Mouse (Mus musculus) forebrain, embryonic 14.5 days (tissue): ENCODE measurements around the gene Magoh. TPM values are rescaled to one million over a fixed set of nuclear protein-coding genes. Genes with fewer than 3 reads are reported as not detected.

ENCODE experiments used
- ATAC-seq: fragments of 200-750 bp; cut with Nextera tagmentation; 2 replicates; pipeline ENCODE4 v1.8.0; 2017; ENCODE audit warnings: mild to moderate bottlenecking, moderate library complexity
- DNase-seq: peaks from one replicate; pipeline ENCODE4 v3.0.0-alpha.2; 2015; ENCODE audit warnings: low spot score
- H3K27ac ChIP-seq: fragments of 300-500 bp; sonication (generic); 2 replicates; pipeline ENCODE4 v1.5.1; 2014; ENCODE audit warnings: low read depth, mild to moderate bottlenecking, control low read depth, low read length, moderate library complexity
- H3K27me3 ChIP-seq: fragments of 300-500 bp; sonication (generic); replicated peaks from 2 replicates; pipeline ENCODE4 v1.6.1; 2014; ENCODE audit warnings: low read length, control low read depth, mixed read lengths; ENCODE audit not compliant: control insufficient read depth, insufficient read depth
- H3K36me3 ChIP-seq: fragments of 300-500 bp; sonication (generic); 2 replicates; pipeline ENCODE4 v1.6.1; 2014; ENCODE audit warnings: low read length, control low read depth; ENCODE audit not compliant: control insufficient read depth, insufficient read depth
- H3K4me1 ChIP-seq: fragments of 300-500 bp; sonication (generic); 2 replicates; pipeline ENCODE4 v1.6.1; 2014; ENCODE audit warnings: antibody characterized with exemption, low read length, control low read depth; ENCODE audit not compliant: control insufficient read depth, insufficient read depth
- H3K4me2 ChIP-seq: fragments of 300-500 bp; sonication (generic); 2 replicates; pipeline ENCODE4 v1.6.1; 2014; ENCODE audit warnings: mild to moderate bottlenecking, control low read depth, low read length
- H3K4me3 ChIP-seq: fragments of 300-500 bp; sonication (generic); 2 replicates; pipeline ENCODE4 v1.5.1; 2014; ENCODE audit warnings: low read depth, low read length, control low read depth
- H3K9ac ChIP-seq: fragments of 300-500 bp; sonication (generic); 2 replicates; pipeline ENCODE4 v1.6.1; 2014; ENCODE audit warnings: mild to moderate bottlenecking, low read length, control low read depth, moderate library complexity
- H3K9me3 ChIP-seq: fragments of 300-500 bp; sonication (generic); replicated peaks from 2 replicates; pipeline ENCODE4 v1.6.1; 2016; ENCODE audit warnings: low read length, control low read depth, mixed read lengths; ENCODE audit not compliant: control insufficient read depth
- WGBS: fragments of 180-500 bp; shearing (Covaris S2); extraction: QIAGEN DNeasy Blood & Tissue Kit; methylation state at CpG from one replicate; pipeline ENCODE4 v1.1.7; 2014; 5-methylcytosine and 5-hydroxymethylcytosine counted together
- polyA plus RNA-seq: library from polyadenylated mRNA; unstranded; fragments of >200 nt; fragmentation: Nextera tagmentation; extraction: Ambion mirVana; gene quantifications from 2 replicates; pipeline ENCODE4 v1.2.1, GENCODE M21; 2014

Gene Magoh
- polyA plus RNA-seq, 1 experiment from 2014 or later = 175 TPM

- no peak for ATAC-seq
- Histone ChIP-seq H3K9ac (no peak overlapping the region), H3K27me3 (no peaks in the 10 kb centered on the region), H3K4me2 (no peak overlapping the region), H3K9me3 (no peaks in the 10 kb centered on the region), H3K36me3 (peaks cover 42% of the 10 kb centered on the region), H3K4me1 (no peaks in the 10 kb centered on the region), H3K4me3 (no peak overlapping the region), H3K27ac (no peak overlapping the region)
- 88% methylated on average over 5 of the region's 5 CpGs for WGBS
- DNase-seq = no peak
Measured at GRCm38 (mm10) chr4:107899211-107899927, 19.8 kb downstream of the Magoh start.

DNA sequence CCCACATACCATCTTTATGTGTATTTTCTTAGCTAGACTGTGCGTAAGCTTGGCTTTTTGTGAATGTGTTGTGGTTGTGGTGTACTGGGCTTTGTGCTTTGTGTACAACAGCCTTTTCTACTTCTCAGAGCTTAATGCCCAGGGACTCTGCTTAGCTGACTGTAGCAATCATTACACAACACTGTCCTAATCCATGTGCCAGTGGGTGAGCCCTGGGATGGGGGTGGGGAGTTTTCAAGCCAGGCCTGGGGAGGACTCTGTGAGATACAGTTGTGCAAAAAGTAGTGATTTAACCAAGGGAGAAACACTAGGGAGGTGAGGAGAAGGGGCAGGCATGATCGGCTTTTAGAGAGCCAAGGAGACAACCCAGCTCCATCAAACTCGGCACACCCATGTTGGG is 20.7 kb downstream of the Magoh start:
- Histone ChIP-seq H3K4me1 (no peaks in the 10 kb centered on the region), H3K4me2 (no peak overlapping the region), H3K9me3 (no peaks in the 10 kb centered on the region), H3K36me3 (peaks cover 35% of the 10 kb centered on the region), H3K27ac (no peak overlapping the region), H3K27me3 (no peaks in the 10 kb centered on the region), H3K4me3 (no peak overlapping the region), H3K9ac (no peak overlapping the region)
- ATAC-seq = no peak
- WGBS = 92% methylated on average over 3 of the region's 3 CpGs
- DNase-seq = no peak

- DNase-seq (no peak), ATAC-seq (no peak)
- Histone ChIP-seq H3K9ac (no peak overlapping the region), H3K4me1 (no peaks in the 10 kb centered on the region), H3K4me3 (no peak overlapping the region), H3K4me2 (no peak overlapping the region), H3K36me3 (peaks cover 17% of the 10 kb centered on the region), H3K9me3 (no peaks in the 10 kb centered on the region), H3K27ac (no peak overlapping the region), H3K27me3 (no peaks in the 10 kb centered on the region)
- 95% methylated on average over 10 of the region's 10 CpGs for WGBS
Measured at GRCm38 (mm10) chr4:107904252-107904651, 24.7 kb downstream of the Magoh start.

GRCm38 (mm10) chr4:107906561-107906960 is 27.0 kb downstream of the Magoh start:
- WGBS = 90% methylated on average over 9 of the region's 9 CpGs
- no peak for DNase-seq

DNA sequence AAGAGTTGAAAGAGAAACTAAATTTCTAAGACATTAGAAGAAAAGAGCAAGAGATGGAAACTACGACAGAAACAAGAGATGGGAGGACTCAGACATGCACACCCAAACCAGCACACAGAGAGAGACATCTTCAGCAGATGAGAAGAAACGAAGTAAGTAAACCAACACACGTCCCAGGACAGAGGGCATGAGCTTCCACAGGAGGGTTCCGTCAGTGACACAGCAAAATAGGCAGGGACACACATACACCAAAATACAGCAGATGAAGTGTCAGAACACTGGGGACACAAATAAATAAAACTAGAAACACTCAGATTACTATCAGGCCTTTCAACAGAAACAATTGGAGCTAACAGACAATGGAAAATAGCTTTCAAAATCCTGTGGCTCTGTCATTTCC is 30.5 kb downstream of the Magoh start:
- Histone ChIP-seq H3K4me2 (no peak overlapping the region), H3K4me1 (no peaks in the 10 kb centered on the region), H3K27ac (no peak overlapping the region), H3K36me3 (peaks cover 31% of the 10 kb centered on the region), H3K9me3 (no peaks in the 10 kb centered on the region), H3K9ac (no peak overlapping the region), H3K27me3 (no peaks in the 10 kb centered on the region), H3K4me3 (no peak overlapping the region)
- no peak for DNase-seq
- ATAC-seq = no peak
- 93% methylated on average over 4 of the region's 4 CpGs for WGBS

More at GRCm38 (mm10) chr4:107906561-107906960, 27.0 kb downstream of the Magoh start:
- Histone ChIP-seq H3K36me3 (peaks cover 24% of the 10 kb centered on the region), H3K4me2 (no peak overlapping the region), H3K9ac (no peak overlapping the region), H3K9me3 (no peaks in the 10 kb centered on the region), H3K27me3 (no peaks in the 10 kb centered on the region), H3K27ac (no peak overlapping the region), H3K4me3 (no peak overlapping the region), H3K4me1 (no peaks in the 10 kb centered on the region)
- ATAC-seq = no peak

DNA sequence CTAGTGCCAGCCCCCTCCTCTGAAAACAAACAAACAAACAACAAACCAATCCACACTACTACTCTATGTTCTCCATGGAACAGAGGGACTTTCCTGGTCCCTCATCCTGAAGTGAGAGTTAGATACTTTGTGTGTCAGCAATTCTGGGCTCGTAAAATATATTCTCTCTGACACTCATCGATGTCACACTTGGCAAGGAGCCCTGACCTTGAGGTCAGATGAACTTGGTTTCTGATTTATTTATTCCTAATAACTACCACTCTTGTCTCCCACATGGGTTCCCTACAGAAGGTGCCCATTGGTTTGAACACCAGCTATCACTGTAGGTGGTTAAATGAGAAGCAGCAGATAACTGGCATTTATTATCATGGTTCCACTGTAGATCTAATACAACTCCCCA is 40.8 kb downstream of the Magoh start:
- DNase-seq (no peak), ATAC-seq (no peak)
- Histone ChIP-seq H3K27ac (no peak overlapping the region), H3K4me3 (no peak overlapping the region), H3K27me3 (no peaks in the 10 kb centered on the region), H3K4me2 (no peak overlapping the region), H3K36me3 (no peaks in the 10 kb centered on the region), H3K9me3 (no peaks in the 10 kb centered on the region), H3K9ac (no peak overlapping the region), H3K4me1 (peaks cover 6% of the 10 kb centered on the region; the same call in 1 of the 2 replicates)
- 97% methylated on average over 2 of the region's 2 CpGs for WGBS

GRCm38 (mm10) chr4:107921152-107921695 is 41.7 kb downstream of the Magoh start:
- no peak overlapping the region for H3K27ac ChIP-seq
- no peak overlapping the region for H3K4me2 ChIP-seq
- H3K4me1 ChIP-seq = peaks cover 6% of the 10 kb centered on the region; the same call in 1 of the 2 replicates
- no peak for ATAC-seq
- DNase-seq = no peak
- H3K9me3 ChIP-seq = no peaks in the 10 kb centered on the region
- no peaks in the 10 kb centered on the region for H3K27me3 ChIP-seq
- no peak overlapping the region for H3K4me3 ChIP-seq
- 84% methylated on average over 8 of the region's 8 CpGs for WGBS
- H3K36me3 ChIP-seq = no peaks in the 10 kb centered on the region
- no peak overlapping the region for H3K9ac ChIP-seq

GRCm38 (mm10) chr4:107921952-107922351 is 42.4 kb downstream of the Magoh start:
- 73% methylated on average over 4 of the region's 4 CpGs for WGBS
- DNase-seq = no peak
- Histone ChIP-seq H3K4me2 (0 out of 2 replicates have a peak overlapping the region, but pooled peaks have one; percentile 81), H3K36me3 (no peaks in the 10 kb centered on the region), H3K4me3 (no peak overlapping the region), H3K27ac (no peak overlapping the region), H3K9ac (no peak overlapping the region), H3K4me1 (peaks cover 6% of the 10 kb centered on the region; the same call in 1 of the 2 replicates), H3K9me3 (no peaks in the 10 kb centered on the region), H3K27me3 (no peaks in the 10 kb centered on the region)
- ATAC-seq = no peak

DNA sequence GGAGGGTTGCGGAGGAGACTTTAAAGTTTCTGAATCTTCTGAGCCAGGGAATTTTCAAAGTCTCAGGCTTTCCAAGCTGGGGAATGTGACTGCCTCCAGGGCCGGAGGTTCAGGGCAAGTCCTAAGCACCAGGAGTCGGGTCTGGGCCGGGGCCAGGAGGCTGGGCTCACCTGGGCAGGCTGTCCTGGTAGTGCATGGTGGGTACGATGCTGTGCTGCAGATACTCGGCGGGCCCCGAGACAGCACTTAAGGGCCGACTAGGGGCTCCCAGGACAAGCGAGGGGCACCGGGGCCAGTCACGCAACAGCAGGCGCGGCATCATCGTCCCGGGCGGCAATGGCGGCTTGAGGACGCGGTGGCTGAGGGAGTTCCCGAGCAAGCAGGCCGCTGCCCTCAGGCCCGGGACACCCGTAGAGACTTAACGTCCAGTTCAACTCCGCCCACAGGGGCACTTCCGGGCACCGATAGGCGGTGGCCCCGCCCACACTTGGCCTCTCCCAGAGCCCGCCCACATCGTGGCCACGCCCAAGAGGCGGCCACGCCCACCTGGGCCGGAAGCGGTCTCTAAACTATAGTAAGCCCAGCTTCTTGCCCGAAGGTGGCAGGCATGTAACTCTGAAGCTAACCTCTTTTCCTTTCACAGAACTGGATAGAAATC is 43.7 kb downstream of the Magoh start, which contains the start of gene Cpt2:
Cpt2 (minus strand) TSS at position 466 of the 658 bp plus-strand sequence.
- 2% methylated on average over 38 of the region's 38 CpGs for WGBS
- 0 out of 2 replicates have a peak within 1 kb of the TSS, but pooled peaks have one; percentile 9 for H3K27ac ChIP-seq
- peaks cover 6% of the 10 kb centered on the region; the same call in 1 of the 2 replicates for H3K4me1 ChIP-seq
- H3K4me2 ChIP-seq = peak within 1 kb of the TSS; percentile 81
- DNase-seq (peak; percentile 93), ATAC-seq (peak; percentile 95)
- peak within 1 kb of the TSS; percentile 66 for H3K4me3 ChIP-seq
- no peaks in the 10 kb centered on the region for H3K27me3 ChIP-seq
- H3K36me3 ChIP-seq = no peaks in the 10 kb centered on the region
- H3K9ac ChIP-seq = peak within 1 kb of the TSS; percentile 78
- no peaks in the 10 kb centered on the region for H3K9me3 ChIP-seq
